Mouse (Mus musculus): Measurements from ENCODE around the gene Gm10799.
"Not testable (repeated sequence)": the region's sequence is repeated elsewhere in the genome, so short reads cannot be mapped to it uniquely, and the experiment has no call there.

Gm10799 gene

DNA sequence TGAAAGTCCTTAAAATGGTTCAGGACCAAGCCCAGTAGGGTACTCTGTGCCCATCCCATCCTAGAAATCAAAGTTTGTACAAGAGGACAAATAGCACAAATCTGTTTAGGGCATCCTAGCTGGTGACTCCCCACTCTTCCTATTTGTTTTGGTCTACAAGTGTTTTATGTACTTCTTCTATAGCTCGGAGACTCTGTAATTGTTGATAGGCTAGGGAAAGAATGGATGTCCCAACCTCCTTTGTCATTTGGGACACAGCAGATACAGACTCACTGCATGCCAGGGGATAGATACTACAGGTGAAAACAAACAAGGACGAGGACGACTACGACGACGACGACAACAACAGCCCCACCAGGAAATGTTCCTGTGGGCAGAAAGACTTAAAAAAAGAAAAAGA is at the start of gene Gm10799:
Gene Gm10799 (minus strand): TSS at position 101 of the 400 bp plus-strand sequence.
- DNase-seq (ENCODE audit: low read depth, low spot score) = not testable (repeated sequence)

DNA sequence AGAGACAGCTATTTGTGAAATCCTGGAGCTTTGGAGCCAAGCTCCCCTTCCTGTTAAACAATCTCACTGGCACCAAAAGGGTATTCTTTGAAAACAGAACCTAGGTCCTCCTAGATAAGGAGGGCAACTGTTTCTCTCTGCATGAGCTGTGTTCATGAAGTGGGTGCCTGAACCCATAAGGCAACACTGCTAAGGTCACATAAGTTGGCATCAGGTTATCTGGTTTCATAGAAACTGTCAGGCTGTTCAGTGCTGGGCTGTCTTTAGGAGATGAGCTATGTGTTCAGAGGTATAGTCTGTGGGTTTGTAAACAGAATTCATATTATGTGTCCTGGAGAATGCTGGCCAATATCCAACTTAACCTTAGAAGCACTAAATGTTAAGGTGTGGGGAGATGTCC is 48.8 kb upstream of the Gm10799 start:
- not testable (repeated sequence) for DNase-seq (ENCODE audit: low read depth, low spot score)

DNA sequence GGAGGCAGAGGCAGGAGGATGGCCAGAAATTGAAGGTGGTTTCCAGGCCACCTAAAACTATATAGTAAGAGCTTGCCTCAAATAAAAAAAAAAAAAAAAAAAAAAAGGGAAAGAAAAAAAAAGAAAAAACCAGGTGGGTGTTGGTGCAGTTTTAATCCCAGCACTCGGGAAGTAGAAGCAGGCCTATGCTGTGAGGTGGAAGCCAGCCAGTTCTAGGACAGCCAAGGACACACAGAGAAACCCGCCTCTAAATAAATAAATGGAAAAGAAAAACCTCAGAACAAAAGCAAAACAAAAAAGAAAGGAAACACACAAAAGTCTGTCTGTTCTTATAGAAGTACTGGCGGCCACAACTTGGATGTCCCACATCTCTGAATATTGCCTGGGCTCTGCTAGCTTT is 46.5 kb upstream of the Gm10799 start:
- DNase-seq (ENCODE audit: low read depth, low spot score) = no peak

DNA sequence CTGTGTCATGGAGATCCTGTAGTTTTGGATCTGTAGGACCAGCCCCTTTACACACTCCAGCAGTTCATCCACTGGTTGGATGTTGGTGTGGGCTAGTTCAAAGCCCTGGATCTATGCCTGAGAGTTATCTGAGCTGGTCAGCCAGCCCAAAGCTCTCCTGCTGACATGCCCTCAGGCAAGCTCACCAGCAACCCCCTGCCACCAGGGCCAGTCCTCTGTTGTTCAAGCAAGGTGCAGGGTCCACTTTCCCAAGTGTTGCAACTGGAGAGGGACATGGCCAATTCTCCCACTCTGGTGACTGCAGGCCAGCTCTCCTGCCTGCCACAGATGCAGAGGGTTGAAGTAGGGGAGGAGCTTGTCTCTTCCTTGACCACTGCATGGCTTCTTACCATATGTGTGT is 45.2 kb upstream of the Gm10799 start:
- DNase-seq (ENCODE audit: low read depth, low spot score) = not testable (repeated sequence)

DNA sequence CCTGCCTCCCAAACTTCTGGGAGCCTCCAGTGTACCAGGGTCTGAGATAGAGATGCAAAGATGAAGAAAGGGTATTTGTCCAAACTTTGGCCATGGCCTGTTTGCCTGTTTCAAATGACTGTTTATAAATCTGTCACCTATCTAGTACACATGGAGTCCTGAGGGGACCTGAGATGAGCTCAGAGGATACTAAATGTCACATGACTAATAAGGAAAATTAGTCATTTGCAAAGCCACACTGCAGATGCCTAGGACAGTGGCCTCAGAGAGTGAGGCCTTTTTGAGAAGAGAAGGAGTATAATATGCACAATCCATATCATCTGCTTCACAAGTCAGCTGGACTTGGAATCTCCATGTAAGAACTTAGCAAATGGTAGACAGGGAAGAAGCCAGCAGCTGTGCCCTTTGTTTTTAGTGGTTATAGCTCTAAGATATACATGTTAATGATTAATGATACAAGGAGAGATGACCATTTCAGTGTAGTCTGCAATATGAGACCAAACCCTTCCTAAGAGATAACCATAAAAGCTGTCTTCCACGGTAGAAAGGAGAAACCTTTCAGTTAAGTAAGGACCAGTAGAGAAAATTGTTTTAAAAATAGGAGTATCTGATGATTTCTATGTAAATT is 42.9 kb upstream of the Gm10799 start:
- DNase-seq (ENCODE audit: low read depth, low spot score) = not testable (repeated sequence)

DNA sequence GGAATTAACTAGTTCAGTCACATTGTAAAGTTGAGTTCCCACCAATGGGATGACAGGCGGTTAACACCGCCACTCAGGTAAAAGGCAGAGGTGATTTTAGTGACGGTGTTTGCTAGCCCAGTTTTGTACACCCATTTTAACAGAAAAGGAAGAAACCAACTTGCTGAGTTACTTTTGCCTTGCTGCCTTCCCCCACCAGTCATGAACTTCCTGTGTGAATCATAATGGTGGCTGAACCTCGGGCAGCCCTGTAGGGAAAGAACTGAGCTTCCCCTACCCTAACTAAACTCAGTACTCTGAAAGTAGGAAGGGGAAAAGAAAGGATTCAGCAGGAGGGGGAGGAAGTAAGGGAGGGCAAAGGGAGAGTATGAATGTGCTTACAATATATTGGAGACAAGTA is 41.7 kb upstream of the Gm10799 start:
- DNase-seq (ENCODE audit: low read depth, low spot score) = no peak

DNA sequence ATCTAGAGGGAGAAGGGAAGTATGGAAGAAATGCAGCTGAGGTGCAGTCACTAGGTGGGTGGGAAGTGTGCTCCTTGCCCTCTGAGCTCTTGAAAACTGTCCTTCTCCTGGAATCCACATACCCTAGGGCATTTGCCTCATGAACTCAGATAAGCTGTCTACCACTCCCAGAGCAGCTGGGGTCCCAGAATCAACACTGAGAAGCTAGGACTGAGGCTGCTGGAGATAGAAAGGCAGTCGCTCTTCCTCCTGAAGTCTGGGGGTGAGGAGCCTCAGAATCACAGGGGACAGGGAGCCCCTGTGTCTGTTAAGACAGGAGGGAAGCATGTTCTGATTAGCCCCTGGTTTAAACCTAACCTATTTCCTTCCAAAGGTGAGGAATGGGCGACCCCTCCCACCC is 41.2 kb upstream of the Gm10799 start:
- DNase-seq (ENCODE audit: low read depth, low spot score) = peak; percentile 64

DNA sequence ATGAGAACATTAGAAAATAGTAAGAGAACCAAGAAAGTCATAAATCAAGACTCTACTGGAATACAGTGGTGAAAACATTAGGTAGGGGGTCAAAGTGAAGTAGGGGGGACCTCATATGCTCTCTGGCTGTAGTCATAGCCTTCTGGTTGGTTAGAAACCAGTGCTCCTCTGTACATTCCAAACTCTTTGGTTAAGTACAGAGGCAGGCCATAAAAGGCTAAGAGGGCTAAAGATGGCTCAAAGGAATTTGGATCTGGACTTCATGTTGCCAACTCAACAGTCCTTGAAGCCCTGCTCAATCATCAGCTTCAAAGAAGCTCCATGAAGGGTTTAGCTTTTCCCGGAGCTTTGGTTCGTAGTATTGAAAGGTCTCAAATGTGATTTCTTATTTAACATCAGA is 40.7 kb upstream of the Gm10799 start:
- DNase-seq (ENCODE audit: low read depth, low spot score) = not testable (repeated sequence)

DNA sequence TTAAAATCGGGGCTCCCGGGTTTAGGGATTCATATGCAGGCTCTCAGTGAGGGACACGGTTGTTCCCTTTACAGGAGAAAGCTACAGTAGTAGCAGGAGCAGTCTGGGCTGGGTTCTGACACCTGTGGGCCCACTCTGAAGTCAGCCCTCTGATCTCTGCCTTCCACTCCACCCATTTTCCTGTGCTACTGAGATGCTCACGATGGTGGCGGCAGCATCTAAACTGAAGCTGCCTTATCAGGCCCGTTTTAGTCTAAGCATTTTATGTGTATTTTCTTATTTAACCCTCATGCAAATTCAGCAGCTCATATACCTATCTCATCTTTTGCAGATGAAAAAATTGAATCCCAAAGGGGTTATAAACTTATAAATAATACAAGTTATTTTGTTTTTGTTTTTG is 36.5 kb upstream of the Gm10799 start:
- no peak for DNase-seq (ENCODE audit: low read depth, low spot score)

DNA sequence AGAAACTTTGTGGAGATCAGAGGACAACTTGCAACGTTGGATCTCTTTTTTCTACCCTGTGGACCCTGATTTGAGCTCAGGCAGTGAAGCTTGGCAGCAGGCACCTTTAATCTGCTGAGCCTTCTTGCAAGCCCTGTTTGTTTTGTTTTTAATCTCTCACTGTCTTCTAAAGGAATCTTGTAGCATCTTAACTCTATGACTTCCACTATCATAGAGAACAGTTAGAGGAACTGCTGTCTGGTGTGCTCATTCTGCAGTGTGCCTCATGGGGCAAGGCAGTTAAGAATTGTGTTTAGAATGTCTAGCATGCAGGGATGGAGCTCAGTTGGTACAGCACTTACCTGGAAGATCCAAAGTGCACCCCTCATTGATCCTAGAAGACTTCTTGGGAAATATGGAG is 31.6 kb upstream of the Gm10799 start:
- no peak for DNase-seq (ENCODE audit: low read depth, low spot score)

DNA sequence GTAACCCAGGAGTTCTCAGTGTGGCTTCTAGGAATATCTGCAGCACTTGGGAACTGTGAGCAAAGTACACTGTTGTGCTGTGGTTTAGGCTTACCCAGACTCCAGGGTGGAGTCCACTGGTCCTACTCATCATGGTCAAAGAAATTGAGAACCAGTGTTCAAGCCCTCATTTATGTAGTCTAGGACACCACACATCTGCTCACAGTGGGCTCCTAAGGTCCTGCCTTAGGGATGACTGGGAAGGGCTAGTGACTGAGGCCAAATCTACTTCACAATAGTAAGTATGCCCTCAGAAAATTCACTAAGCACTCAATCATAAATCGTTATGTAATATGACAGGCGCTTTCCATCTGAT is 30.9 kb upstream of the Gm10799 start:
- no peak for DNase-seq (ENCODE audit: low read depth, low spot score)

DNA sequence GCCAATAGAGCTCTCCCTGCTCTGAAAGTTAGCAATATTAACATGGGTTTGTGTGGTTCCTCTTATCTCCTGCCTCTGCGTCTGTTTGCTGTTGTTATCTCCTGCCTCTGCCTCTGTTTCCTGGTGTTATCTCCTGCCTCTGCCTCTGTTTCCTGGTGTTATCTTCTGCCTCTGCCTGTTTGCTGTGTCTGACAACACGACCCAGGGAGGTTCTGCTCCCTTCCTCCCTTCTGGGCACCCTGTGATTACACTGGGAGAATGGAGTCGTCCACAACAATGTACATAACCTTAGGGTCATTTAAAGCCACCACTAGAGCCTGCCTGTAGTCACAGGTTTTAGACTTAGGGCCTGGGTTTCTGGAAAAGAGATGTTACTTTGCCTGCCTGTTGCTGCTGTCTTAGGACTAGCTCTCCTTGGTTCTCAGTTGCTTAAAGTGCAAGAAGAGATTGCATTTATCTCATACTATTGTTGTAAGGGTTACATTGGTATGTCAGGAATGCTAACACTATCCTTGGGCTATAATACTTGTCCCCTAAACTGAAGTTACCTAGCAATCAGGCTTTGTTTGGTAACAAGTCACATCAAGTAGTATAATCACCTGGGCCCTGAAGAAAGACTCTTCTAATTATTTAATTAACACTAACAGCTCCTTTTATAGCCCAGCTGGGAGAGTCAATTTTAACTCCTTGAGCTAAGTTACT is 30.3 kb upstream of the Gm10799 start:
- DNase-seq (ENCODE audit: low read depth, low spot score) = peak; percentile 82

DNA sequence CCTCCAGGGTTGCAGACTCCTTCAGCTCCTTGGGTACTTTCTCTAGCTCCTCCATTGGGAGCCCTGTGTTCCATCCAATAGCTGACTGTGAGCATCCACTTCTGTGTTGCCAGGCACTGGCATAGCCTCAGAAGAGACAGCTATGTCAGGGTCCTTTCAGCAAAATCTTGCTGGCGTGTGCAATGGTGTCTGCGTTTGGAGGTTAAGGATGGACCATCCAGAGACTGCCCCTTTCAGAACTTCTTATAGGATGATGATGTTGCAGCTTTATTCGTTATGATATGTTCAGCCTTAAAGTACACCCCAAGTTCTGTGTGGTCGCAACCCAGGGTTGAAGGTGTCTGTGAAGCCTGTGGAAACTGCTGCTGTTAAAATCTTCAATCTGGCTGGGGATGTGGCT is 29.0 kb upstream of the Gm10799 start:
- not testable (repeated sequence) for DNase-seq (ENCODE audit: low read depth, low spot score)

DNA sequence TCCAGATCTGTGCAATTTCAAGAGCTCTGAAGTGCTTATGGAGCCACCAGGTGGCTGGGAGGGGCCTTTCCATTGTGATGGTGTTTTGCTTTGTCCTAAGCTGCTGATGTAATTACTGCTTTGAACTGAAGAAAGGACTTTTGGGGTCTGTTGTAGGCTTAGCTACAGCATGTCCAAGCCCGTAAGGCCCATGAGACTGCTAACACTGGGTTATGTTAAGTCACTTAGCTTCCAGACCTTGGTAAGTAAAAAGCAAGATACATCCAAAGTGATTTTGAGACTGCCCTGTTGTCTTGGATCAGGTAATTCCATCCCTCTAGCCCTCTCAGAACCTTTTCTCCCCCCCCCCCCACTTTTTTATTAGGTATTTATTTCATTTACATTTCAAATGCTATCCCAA is 28.4 kb upstream of the Gm10799 start:
- peak; percentile 26 for DNase-seq (ENCODE audit: low read depth, low spot score)

DNA sequence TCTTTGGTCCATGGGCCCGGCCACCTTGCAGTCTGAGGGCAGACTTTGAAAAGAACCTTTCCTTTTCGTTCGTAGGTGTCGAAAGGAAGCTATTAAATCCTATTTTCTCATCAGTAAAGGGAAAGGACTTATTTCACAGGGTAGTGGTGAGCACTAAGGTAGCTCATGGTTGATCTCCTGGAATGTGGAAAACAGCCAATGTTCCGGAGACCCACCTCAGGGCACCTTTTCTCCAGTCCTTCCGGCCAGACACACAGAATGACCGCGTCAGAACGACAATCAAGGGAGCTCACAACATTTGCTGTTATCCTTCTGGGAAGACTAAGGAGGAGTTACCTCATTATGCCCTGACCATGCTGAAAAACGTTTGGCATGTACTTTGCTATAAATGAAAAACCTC is 27.9 kb upstream of the Gm10799 start:
- DNase-seq (ENCODE audit: low read depth, low spot score) = peak; percentile 18

DNA sequence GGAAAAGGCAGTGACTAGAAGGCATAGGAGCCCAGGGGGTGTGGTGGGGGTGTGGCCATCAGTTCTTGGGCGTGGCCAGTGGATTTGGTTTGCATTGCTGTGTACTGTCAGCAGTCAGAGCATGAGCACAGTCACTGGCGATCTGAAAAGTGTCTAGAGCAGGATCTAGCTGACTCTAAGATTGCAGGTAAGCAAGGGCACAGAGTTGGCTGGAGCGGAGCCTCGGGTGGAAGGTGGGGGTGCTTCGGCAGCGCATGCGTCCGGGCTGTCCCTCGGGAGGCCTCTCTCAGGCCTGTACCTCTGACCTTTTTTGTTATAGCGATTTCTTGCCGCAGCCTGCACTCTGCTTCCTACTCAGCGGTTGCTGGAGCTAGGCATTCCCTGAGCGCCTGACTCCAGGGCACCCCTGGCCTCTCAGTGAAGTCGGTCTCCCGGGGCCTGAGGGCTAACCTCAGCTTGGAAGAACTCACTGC is 27.4 kb upstream of the Gm10799 start, which contains the start of gene Cd59a:
Gene Cd59a (plus strand): TSS at position 61 of the 473 bp plus-strand sequence.
- peak; percentile 94 for DNase-seq (ENCODE audit: low read depth, low spot score)

DNA sequence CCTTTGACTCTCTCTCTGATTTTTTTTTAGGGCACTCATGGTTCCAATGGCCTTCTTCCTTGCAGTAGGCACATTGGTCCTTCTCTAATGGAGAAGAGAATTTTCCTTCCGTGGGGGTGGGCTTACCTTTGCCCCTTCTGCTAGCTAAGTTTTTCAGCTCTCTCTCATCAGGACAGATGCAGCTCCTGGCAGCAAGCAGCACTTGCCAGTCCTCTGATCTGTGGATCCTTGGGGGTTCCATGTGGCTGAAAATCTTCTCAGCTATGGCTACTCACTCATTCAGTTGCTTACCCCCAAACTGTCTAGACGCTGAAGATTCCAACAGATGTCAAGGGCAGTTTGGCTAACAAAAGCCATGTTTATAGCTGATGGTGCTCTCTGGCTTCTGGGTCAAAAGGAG is 25.0 kb upstream of the Gm10799 start:
- DNase-seq (ENCODE audit: low read depth, low spot score) = no peak

DNA sequence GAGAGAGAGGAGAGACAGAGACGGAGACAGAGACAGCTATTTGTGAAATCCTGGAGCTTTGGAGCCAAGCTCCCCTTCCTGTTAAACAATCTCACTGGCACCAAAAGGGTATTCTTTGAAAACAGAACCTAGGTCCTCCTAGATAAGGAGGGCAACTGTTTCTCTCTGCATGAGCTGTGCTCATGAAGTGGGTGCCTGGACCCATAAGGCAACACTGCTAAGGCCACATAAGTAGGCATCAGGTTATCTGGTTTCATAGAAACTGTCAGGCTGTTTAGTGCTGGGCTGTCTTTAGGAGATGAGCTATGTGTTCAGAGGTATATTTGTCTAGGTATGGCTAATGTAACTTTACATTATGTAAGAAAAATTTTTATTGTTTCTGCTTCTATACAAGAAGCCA is 19.2 kb upstream of the Gm10799 start:
- DNase-seq (ENCODE audit: low read depth, low spot score) = not testable (repeated sequence)

DNA sequence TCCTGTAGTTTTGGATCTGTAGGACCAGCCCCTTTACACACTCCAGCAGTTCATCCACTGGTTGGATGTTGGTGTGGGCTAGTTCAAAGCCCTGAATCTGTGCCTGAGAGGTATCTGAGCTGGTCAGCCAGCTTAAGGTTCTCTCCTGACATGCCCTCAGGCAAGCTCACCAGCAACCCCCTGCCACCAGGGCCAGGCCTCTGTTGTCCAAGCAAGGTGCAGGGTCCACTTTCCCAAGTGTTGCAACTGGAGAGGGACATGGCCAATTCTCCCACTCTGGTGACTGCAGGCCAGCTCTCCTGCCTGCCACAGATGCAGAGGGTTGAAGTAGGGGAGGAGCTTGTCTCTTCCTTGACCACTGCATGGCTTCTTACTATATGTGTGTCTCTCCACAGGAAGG is 15.7 kb upstream of the Gm10799 start:
- not testable (repeated sequence) for DNase-seq (ENCODE audit: low read depth, low spot score)

DNA sequence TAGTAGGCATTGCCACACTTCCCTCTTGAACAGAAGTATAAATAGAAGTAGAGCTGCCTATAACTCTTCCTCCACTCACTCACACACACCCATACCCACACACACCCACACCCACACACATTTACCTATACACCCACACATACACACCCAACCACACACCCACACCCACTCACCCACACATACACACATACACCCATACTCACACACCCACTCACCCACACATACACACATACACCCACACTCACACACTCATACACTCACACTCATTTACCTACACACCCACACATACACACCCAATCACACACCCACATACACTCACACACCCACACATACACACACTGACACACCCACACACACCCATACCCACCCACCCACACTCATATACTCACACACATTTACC is 14.1 kb upstream of the Gm10799 start:
- DNase-seq (ENCODE audit: low read depth, low spot score) = no peak

DNA sequence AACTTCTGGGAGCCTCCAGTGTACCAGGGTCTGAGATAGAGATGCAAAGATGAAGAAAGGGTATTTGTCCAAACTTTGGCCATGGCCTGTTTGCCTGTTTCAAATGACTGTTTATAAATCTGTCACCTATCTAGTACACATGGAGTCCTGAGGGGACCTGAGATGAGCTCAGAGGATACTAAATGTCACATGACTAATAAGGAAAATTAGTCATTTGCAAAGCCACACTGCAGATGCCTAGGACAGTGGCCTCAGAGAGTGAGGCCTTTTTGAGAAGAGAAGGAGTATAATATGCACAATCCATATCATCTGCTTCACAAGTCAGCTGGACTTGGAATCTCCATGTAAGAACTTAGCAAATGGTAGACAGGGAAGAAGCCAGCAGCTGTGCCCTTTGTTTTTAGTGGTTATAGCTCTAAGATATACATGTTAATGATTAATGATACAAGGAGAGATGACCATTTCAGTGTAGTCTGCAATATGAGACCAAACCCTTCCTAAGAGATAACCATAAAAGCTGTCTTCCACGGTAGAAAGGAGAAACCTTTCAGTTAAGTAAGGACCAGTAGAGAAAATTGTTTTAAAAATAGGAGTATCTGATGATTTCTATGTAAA is 13.2 kb upstream of the Gm10799 start:
- not testable (repeated sequence) for DNase-seq (ENCODE audit: low read depth, low spot score)

DNA sequence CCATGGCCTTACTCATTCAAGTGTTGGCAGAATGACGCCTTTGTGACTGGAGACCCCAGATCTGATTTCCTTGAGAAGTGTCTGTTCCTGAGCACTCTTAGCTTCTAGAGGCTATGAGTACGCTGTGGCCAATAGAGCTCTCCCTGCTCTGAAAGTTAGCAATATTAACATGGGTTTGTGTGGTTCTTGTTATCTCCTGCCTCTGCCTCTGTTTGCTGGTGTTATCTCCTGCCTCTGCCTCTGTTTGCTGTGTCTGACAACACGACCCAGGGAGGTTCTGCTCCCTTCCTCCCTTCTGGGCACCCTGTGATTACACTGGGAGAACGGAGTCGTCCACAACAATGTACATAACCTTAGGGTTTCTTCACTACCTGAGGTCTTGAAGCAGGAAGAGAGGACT is 9.9 kb upstream of the Gm10799 start:
- DNase-seq (ENCODE audit: low read depth, low spot score) = not testable (repeated sequence)

DNA sequence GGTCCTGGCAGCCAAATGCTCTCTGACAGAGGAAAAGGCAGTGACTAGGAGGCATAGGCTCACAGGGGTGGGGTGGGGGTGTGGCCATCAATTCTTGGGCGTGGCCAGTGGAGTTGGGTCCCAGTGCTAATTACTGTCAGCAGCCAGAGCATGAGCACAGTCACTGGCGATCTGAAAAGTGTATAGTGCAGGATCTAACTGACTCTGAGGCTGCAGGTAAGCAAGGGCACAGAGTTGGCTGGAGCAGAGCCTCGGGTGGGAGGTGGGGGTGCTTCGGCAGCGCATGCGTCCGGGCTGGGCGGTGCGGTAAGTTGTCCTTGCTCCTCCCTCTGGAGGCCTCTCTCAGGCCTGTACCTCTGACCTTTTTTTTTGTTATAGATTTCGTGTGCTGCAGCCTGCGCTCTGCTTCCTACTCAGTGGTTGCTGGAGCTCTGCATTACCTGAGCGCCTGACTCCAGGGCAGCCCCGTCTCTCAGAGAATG is 1.4 kb upstream of the Gm10799 start, which contains the start of gene Cd59b:
Gene Cd59b (plus strand): TSS at position 146 of the 482 bp plus-strand sequence.
- peak; percentile 87 for DNase-seq (ENCODE audit: low read depth, low spot score)
